Mouse (Mus musculus) intestine, embryonic 16.5 days (tissue): Measurements from ENCODE around the gene Pbp2. TPM values are rescaled to one million over a fixed set of nuclear protein-coding genes. Genes with fewer than 3 reads are reported as not detected.

Source experiments
- ATAC-seq: fragments of 200-750 bp; cut with Nextera tagmentation; 2 replicates; pipeline ENCODE4 v1.8.0; 2017; ENCODE audit warnings: moderate TSS enrichment, moderate library complexity
- H3K27ac ChIP-seq: fragments of 300-500 bp; sonication (generic); 2 replicates; pipeline ENCODE4 v1.5.1; 2014; ENCODE audit warnings: mild to moderate bottlenecking, low read length
- H3K27me3 ChIP-seq: fragments of 300-500 bp; sonication (generic); replicated peaks from 2 replicates; pipeline ENCODE4 v1.6.1; 2014; ENCODE audit warnings: low read length, control low read depth, mixed read lengths; ENCODE audit not compliant: control insufficient read depth, insufficient read depth
- H3K36me3 ChIP-seq: fragments of 300-500 bp; sonication (generic); 2 replicates; pipeline ENCODE4 v1.6.1; 2014; ENCODE audit warnings: low read length, control low read depth; ENCODE audit not compliant: control insufficient read depth, insufficient read depth
- H3K4me1 ChIP-seq: fragments of 300-500 bp; sonication (generic); 2 replicates; pipeline ENCODE4 v1.6.1; 2014; ENCODE audit warnings: low read length, control low read depth, mixed read lengths; ENCODE audit not compliant: control insufficient read depth, insufficient read depth
- H3K4me2 ChIP-seq: fragments of 300-500 bp; sonication (generic); 2 replicates; pipeline ENCODE4 v1.6.1; 2014; ENCODE audit warnings: low read depth, low read length, control low read depth
- H3K4me3 ChIP-seq: fragments of 300-500 bp; sonication (generic); 2 replicates; pipeline ENCODE4 v1.5.1; 2014; ENCODE audit warnings: mild to moderate bottlenecking, low read length
- H3K9ac ChIP-seq: fragments of 300-500 bp; sonication (generic); 2 replicates; pipeline ENCODE4 v1.6.1; 2014; ENCODE audit warnings: low read depth, low read length
- H3K9me3 ChIP-seq: fragments of 300-500 bp; sonication (generic); 2 replicates; pipeline ENCODE4 v1.6.1; 2016; ENCODE audit warnings: low read length, control low read depth; ENCODE audit not compliant: control insufficient read depth
- WGBS: fragments of 180-500 bp; shearing (Covaris S2); extraction: QIAGEN DNeasy Blood & Tissue Kit; methylation state at CpG from one replicate; pipeline ENCODE4 v1.1.7; 2014; 5-methylcytosine and 5-hydroxymethylcytosine counted together
- polyA plus RNA-seq: library from polyadenylated mRNA; unstranded; fragments of >200 nt; fragmentation: Nextera tagmentation; extraction: Ambion mirVana; gene quantifications from 2 replicates; pipeline ENCODE4 v1.2.1, GENCODE M21; 2015

Gene Pbp2
- polyA plus RNA-seq, 1 experiment from 2014 or later: 0.10 TPM

DNA sequence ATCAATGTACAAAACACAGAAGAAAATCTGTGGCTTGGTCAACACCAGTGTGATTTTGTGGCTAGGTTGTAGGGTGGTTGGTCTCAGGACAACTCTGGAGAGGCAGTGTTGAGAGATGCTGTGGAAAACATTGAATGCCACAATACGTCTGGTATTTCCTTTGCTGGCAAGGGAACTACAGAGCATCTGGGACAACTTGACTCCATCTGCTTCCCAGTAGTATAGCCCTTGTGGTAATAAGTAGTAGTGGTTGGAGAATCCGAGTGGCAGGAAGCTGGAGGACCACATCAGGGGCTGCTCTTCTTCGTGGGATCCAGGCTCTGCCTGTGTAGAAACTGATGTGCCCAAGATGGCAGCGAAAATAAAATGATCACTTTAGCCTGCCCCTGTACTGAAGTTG is 21.7 kb upstream of the Pbp2 start:
- H3K9me3 ChIP-seq: no peaks in the 10 kb centered on the region
- H3K4me3 ChIP-seq: no peak overlapping the region
- H3K4me1 ChIP-seq: peaks cover 17% of the 10 kb centered on the region; the same call in 1 of the 2 replicates
- no peaks in the 10 kb centered on the region for H3K36me3 ChIP-seq
- no peak overlapping the region for H3K4me2 ChIP-seq
- WGBS: 88% methylated on average over 4 of the region's 4 CpGs
- H3K27ac ChIP-seq: no peak overlapping the region
- H3K27me3 ChIP-seq: no peaks in the 10 kb centered on the region
- 0 out of 2 replicates have a peak, but pooled peaks have one; percentile 6 for ATAC-seq
- H3K9ac ChIP-seq: no peak overlapping the region

DNA sequence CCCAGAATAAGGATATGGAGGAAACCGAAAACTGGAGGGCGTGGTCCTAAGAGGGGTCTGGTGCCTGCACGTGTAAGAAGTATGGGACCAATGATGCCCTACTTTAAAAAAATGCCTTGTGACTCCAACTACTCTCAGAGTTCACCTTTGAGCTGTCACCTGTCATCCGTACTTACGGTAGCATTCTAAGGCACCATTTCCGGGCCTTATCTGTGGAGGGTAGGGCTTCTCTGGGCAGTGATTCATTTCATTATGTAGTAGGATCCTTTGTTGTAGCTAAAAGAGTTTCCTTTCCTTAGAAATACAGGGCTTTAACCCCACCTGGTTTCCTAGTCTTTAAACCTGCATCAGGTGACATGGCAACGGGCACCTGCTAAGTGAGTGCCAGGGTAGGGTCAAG is 16.6 kb upstream of the Pbp2 start:
- peak; percentile 61 for ATAC-seq
- no peaks in the 10 kb centered on the region for H3K36me3 ChIP-seq

DNA sequence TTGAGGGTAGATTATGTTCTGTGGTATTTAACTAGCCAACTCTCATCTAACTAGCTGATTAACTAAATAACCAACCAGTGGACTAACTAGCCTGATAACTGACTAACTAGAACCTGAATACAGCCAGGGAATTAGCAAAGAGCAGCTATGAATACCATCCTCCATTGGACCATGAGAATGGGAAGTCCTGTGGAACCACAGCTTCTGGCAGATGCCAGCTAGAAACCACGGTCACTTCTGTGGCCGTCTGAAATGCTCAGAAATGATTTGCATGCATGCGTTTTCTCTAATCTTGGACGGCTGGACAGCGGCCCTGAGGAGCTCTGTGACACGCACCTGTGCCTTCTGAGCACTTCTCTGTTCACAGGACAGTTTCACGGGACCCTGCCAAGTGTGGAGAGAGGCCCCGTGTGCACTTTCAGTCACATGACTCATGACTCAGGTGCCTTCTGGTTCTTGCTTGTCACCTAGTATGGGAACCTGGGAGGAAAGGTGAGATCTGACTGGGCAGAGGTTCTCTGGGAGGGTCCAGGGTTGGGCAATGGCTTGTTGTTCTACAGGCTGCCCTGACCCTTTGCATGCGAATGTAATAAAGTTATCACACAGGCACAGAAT is 14.6 kb upstream of the Pbp2 start:
- 51% methylated on average over 9 of the region's 9 CpGs for WGBS
- Histone ChIP-seq H3K9ac (0 out of 2 replicates have a peak overlapping the region, but pooled peaks have one; percentile 21), H3K27me3 (no peaks in the 10 kb centered on the region), H3K36me3 (no peaks in the 10 kb centered on the region), H3K4me2 (0 out of 2 replicates have a peak overlapping the region, but pooled peaks have one; percentile 20), H3K4me1 (peaks cover 33% of the 10 kb centered on the region), H3K4me3 (0 out of 2 replicates have a peak overlapping the region, but pooled peaks have one; percentile 5), H3K9me3 (no peaks in the 10 kb centered on the region), H3K27ac (peak overlapping the region; percentile 82)
- ATAC-seq: peak; percentile 83

More for the DNA sequence above, 16.6 kb upstream of the Pbp2 start:
- peaks cover 33% of the 10 kb centered on the region for H3K4me1 ChIP-seq
- peak overlapping the region; percentile 52; the same call in 1 of the 2 replicates for H3K27ac ChIP-seq
- H3K9me3 ChIP-seq: no peaks in the 10 kb centered on the region
- H3K9ac ChIP-seq: no peak overlapping the region
- H3K4me3 ChIP-seq: no peak overlapping the region
- 67% methylated on average over 7 of the region's 7 CpGs for WGBS
- 0 out of 2 replicates have a peak overlapping the region, but pooled peaks have one; percentile 5 for H3K4me2 ChIP-seq
- no peaks in the 10 kb centered on the region for H3K27me3 ChIP-seq

DNA sequence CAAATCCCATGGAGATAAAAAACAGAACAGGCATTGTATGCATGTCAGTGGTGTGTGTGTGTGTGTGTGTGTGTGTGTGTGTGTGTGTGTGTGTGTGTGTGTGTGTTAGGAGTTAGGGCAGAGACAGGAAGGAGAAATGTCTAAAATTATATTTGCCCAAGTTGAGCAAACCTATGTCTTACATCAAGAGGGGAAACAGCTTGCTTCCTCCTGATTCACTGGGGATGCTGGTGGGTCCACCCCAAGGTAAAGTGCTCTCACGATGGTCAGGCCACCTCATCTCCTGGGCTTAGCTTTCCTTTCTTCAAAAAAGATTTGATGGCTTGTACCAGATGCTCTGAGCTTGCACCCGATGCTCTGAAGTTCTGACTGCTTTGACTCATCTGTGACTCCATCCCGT is 13.9 kb upstream of the Pbp2 start:
- WGBS: 65% methylated on average over 3 of the region's 3 CpGs
- ATAC-seq: no peak
- peak overlapping the region; percentile 82 for H3K27ac ChIP-seq

DNA sequence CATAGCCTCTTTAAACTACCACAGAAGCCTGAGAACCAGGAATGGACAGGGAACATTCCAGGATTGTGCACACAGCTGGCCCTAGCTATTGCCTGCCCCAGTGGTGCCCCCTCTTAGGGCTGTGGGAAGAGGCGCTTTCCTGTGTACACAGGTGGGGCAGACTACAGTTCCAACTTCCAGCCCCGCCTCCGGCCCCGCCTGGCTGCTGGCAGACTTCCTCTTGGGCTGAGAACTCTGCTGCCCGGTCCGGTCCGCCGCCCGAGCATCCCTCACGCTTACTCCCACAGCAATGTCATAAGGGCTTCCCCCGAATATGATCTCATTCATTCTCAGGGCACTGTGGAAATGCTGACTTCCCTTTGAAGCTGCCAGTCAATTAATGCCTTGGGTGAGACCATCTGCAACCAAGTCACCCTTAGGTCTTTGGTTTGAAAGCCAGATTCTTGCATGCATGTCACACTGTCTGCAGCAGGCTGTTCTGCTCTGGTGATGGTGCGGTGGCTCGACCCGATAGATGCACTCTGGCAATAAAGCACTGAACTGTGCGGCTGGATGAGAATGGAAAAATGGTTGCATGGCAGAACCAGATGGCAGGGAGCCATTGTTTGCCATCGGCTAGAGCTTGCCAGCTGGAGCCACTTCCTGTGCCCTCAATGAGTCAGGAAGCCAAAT is 13.2 kb upstream of the Pbp2 start:
- Histone ChIP-seq H3K27me3 (no peaks in the 10 kb centered on the region), H3K36me3 (no peaks in the 10 kb centered on the region), H3K4me1 (peaks cover 33% of the 10 kb centered on the region), H3K27ac (peak overlapping the region; percentile 89), H3K4me2 (peak overlapping the region; percentile 43), H3K4me3 (no peak overlapping the region), H3K9me3 (no peaks in the 10 kb centered on the region), H3K9ac (peak overlapping the region; percentile 42; the same call in 1 of the 2 replicates)
- ATAC-seq: peak; percentile 87
- WGBS: 36% methylated on average over 16 of the region's 16 CpGs

More for the DNA sequence above, 13.9 kb upstream of the Pbp2 start:
- Histone ChIP-seq H3K9ac (no peak overlapping the region), H3K4me2 (no peak overlapping the region), H3K4me1 (peaks cover 33% of the 10 kb centered on the region), H3K27me3 (no peaks in the 10 kb centered on the region), H3K9me3 (no peaks in the 10 kb centered on the region), H3K4me3 (no peak overlapping the region), H3K36me3 (no peaks in the 10 kb centered on the region)

DNA sequence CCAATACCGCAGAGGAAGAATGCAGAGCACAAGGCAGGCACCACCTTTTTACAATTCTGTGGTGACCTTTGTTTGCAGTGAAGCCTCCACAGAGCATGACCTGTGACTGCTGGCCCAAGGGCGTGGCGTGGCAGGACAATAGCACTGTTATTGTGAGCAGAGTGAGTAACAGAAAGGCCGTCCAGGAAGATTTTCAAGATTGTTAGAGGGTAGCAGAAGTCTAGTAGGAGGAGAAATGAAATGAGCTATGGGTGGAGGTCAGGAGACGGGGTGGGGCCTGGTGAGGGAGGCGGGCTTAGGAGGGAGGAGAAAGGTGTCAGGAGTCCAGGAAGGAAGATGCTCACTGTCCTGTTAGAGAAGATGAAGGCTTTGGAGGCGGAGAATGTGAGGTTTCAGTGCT is 12.5 kb upstream of the Pbp2 start:
- WGBS: 47% methylated on average over 7 of the region's 7 CpGs
- Histone ChIP-seq H3K9ac (peak overlapping the region; percentile 42; the same call in 1 of the 2 replicates), H3K9me3 (no peaks in the 10 kb centered on the region)

DNA sequence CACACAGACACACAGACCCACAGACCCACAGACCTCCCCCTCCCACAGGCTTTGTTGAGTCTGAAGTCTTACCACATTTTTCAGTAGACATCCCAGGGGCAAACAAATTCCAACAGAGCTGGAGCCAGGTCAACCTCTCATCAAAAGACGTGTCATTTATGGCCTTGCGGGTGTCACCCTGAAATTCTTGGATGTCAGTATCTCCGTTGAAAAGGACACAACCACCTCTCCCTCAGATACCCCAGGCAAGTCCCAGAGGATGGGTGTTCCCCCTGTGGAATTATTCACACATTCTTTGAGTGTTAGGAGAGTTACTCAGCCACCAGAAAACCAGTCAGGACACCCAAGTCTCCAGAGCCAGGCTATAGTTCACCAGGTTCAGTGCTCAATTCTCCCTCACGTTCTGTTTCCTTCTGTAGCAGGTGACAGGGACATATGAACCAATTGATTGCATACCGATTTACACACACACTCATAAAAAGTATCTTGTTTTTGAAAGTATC is 9.3 kb upstream of the Pbp2 start:
- Histone ChIP-seq H3K27me3 (no peaks in the 10 kb centered on the region), H3K4me2 (no peak overlapping the region), H3K4me1 (peaks cover 17% of the 10 kb centered on the region), H3K9me3 (no peaks in the 10 kb centered on the region), H3K36me3 (no peaks in the 10 kb centered on the region), H3K4me3 (no peak overlapping the region), H3K9ac (no peak overlapping the region), H3K27ac (no peak overlapping the region)
- ATAC-seq: no peak
- 63% methylated on average over 5 of the region's 5 CpGs for WGBS

More for the DNA sequence above, 12.5 kb upstream of the Pbp2 start:
- Histone ChIP-seq H3K4me3 (no peak overlapping the region), H3K4me1 (peaks cover 33% of the 10 kb centered on the region), H3K27ac (peak overlapping the region; percentile 89), H3K4me2 (peak overlapping the region; percentile 43), H3K36me3 (no peaks in the 10 kb centered on the region), H3K27me3 (no peaks in the 10 kb centered on the region)
- ATAC-seq: peak; percentile 66

DNA sequence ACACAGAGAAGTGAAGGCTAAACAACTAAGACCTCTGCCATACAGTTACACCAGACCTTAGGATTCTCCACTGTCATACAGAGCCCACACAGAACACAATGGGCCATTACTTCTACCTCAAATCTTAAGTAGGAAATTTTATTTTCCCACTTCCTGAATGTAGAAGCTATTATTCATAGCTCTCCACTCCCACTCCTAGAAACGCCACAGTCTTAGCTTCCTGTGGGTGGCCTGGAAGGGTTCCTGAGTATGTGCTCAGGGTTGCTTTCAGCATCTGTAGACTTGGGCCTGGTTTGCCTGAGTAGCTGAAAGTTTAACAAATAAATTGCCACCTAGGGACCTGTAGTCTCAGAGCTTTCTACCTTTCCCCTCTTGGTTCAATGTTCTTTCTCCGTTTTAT is 5.9 kb upstream of the Pbp2 start:
- ATAC-seq: no peak
- H3K36me3 ChIP-seq: no peaks in the 10 kb centered on the region
- H3K27ac ChIP-seq: no peak overlapping the region
- no peak overlapping the region for H3K9ac ChIP-seq
- H3K4me2 ChIP-seq: no peak overlapping the region
- no peak overlapping the region for H3K4me3 ChIP-seq
- no peaks in the 10 kb centered on the region for H3K9me3 ChIP-seq
- no peaks in the 10 kb centered on the region for H3K27me3 ChIP-seq
- WGBS: 67% methylated on average over 2 of the region's 2 CpGs
- H3K4me1 ChIP-seq: no peaks in the 10 kb centered on the region; the same call in 1 of the 2 replicates

DNA sequence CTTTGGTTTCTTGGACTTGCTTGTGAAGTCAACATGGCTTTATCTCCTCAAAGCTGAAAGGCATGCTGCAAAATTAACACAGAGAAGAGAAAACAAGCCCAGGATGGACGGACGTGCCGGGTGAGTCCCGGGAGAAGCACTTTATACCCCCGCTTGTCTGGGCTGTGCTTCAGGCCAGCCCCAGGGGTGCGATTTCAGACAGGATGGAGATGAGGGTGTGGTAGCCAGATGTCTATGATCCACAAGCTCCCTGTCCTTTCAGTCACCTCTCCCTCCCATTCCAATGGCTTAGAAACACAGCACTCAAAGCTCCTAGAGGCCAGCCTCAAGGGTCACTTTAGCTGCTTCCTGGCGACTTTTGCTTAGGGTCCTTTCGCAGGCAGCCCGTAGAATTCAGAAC is 3.8 kb upstream of the Pbp2 start:
- H3K9me3 ChIP-seq: no peaks in the 10 kb centered on the region
- H3K27ac ChIP-seq: no peak overlapping the region
- H3K36me3 ChIP-seq: no peaks in the 10 kb centered on the region
- ATAC-seq: no peak
- no peak overlapping the region for H3K4me3 ChIP-seq
- no peak overlapping the region for H3K9ac ChIP-seq
- no peak overlapping the region for H3K4me2 ChIP-seq
- 68% methylated on average over 9 of the region's 9 CpGs for WGBS
- H3K4me1 ChIP-seq: no peaks in the 10 kb centered on the region; the same call in 1 of the 2 replicates
- no peaks in the 10 kb centered on the region for H3K27me3 ChIP-seq
